Mouse (Mus musculus) liver, embryonic 14.5 days (tissue): ENCODE measurements at regions not wholly inside any gene's neighbourhood (a gene's known extent, or its start where the extent isn't known, plus 50 kb on each side); places are given as distances from the start of the nearest gene placed in this dataset.

Experiments
- ATAC-seq: fragments of 200-750 bp; cut with Nextera tagmentation; 2 replicates; pipeline ENCODE4 v1.8.0; 2017; ENCODE audit warnings: moderate number of reproducible peaks, mild to moderate bottlenecking, moderate library complexity; ENCODE audit not compliant: insufficient read depth
- DNase-seq, 3 experiments: peaks; one replicate each; pipeline ENCODE4 v3.0.0-alpha.2; 2012 to 2013; ENCODE audit warnings: low read depth in 3 of 3, low spot score in 3 of 3
- H3K27ac ChIP-seq: fragments of 300-500 bp; sonication (generic); 2 replicates; pipeline ENCODE4 v1.5.1; 2014; ENCODE audit warnings: moderate library complexity, mild to moderate bottlenecking, control low read depth, inconsistent platforms
- H3K27me3 ChIP-seq: fragments of 300-500 bp; sonication (generic); 2 replicates; pipeline ENCODE4 v1.6.1; 2014; ENCODE audit warnings: mild to moderate bottlenecking, low read length, moderate library complexity; ENCODE audit not compliant: control insufficient read depth, insufficient read depth
- H3K36me3 ChIP-seq: fragments of 300-500 bp; sonication (generic); replicated peaks from 2 replicates; pipeline ENCODE4 v1.6.1; 2014; ENCODE audit warnings: low read depth; ENCODE audit not compliant: control insufficient read depth, insufficient read depth
- H3K4me1 ChIP-seq, 2 experiments: fragments of 200-500 bp in 1 of 2; fragments of 300-500 bp in 1 of 2; sonication (generic) in 1 of 2; replicated peaks; 2 replicates each; pipeline ENCODE4 v1.6.1; 2012 to 2014; ENCODE audit warnings: antibody characterized with exemption in 1 of 2, inconsistent platforms in 1 of 2, low read length in 1 of 2; ENCODE audit not compliant: control insufficient read depth in 2 of 2, insufficient read depth in 2 of 2
- H3K4me2 ChIP-seq: fragments of 300-500 bp; sonication (generic); 2 replicates; pipeline ENCODE4 v1.6.1; 2014; ENCODE audit warnings: low read depth, mild to moderate bottlenecking, control low read depth, moderate library complexity
- H3K4me3 ChIP-seq, 2 experiments: fragments of 200-500 bp in 1 of 2; fragments of 300-500 bp in 1 of 2; sonication (generic) in 1 of 2; 2 replicates each; pipeline ENCODE4 v1.5.1; 2012 to 2014; ENCODE audit warnings: low read depth in 2 of 2, low read length in 2 of 2, mild to moderate bottlenecking in 2 of 2, control low read depth in 1 of 2, inconsistent platforms in 1 of 2, moderate library complexity in 1 of 2; ENCODE audit not compliant: insufficient read depth in 1 of 2
- H3K9ac ChIP-seq: fragments of 300-500 bp; sonication (generic); replicated peaks from 2 replicates; pipeline ENCODE4 v1.6.1; 2014; ENCODE audit warnings: mild to moderate bottlenecking, control low read depth, moderate library complexity
- H3K9me3 ChIP-seq: fragments of 300-500 bp; sonication (generic); 2 replicates; pipeline ENCODE4 v1.6.1; 2016; ENCODE audit warnings: low read length, mixed read lengths; ENCODE audit not compliant: control insufficient read depth
- CTCF ChIP-seq: IDR thresholded peaks from 2 replicates; pipeline ENCODE4 v1.5.1; 2016; ENCODE audit warnings: antibody characterized with exemption, low read depth, control low read depth
- EP300 ChIP-seq: IDR thresholded peaks from 2 replicates; pipeline ENCODE4 v1.6.1; 2016; ENCODE audit warnings: antibody characterized with exemption, low read depth
- WGBS: fragments of 180-500 bp; shearing (Covaris S2); extraction: QIAGEN DNeasy Blood & Tissue Kit; methylation state at CpG from one replicate; pipeline ENCODE4 v1.1.7; 2014; ENCODE audit not compliant: insufficient replicate concordance; 5-methylcytosine and 5-hydroxymethylcytosine counted together

GRCm38 (mm10) chr4:105632581-105633358 lies 156.9 kb upstream of the Gm12728 start:
- 49% methylated on average over 7 of the region's 7 CpGs for WGBS

GRCm38 (mm10) chr4:105633789-105634188 lies 155.9 kb upstream of the Gm12728 start:
- Histone ChIP-seq H3K4me3 (no peak overlapping the region), H3K27me3 (no peaks in the 10 kb centered on the region), H3K27ac (no peak overlapping the region), H3K4me1 (0 out of 4 replicates have a peak, but pooled peaks cover 0 to 1% of the 10 kb centered on the region in 2 experiments), H3K9ac (no peak overlapping the region), H3K4me2 (no peak overlapping the region), H3K9me3 (no peaks in the 10 kb centered on the region), H3K36me3 (no peaks in the 10 kb centered on the region)
- TF ChIP-seq EP300: no peak
- TF ChIP-seq CTCF: no peak
- DNase-seq: no peak
- ATAC-seq: no peak
- WGBS: 81% methylated on average over 3 of the region's 3 CpGs

More at GRCm38 (mm10) chr4:105632581-105633358, 156.9 kb upstream of the Gm12728 start:
- no peaks in the 10 kb centered on the region for H3K36me3 ChIP-seq
- H3K27me3 ChIP-seq: no peaks in the 10 kb centered on the region
- DNase-seq (no peak), ATAC-seq (no peak)
- H3K27ac ChIP-seq: no peak overlapping the region
- H3K4me1 ChIP-seq: 0 out of 4 replicates have a peak, but pooled peaks cover 0 to 1% of the 10 kb centered on the region in 2 experiments
- H3K4me2 ChIP-seq: no peak overlapping the region
- H3K9ac ChIP-seq: no peak overlapping the region
- no peak overlapping the region for H3K4me3 ChIP-seq
- TF ChIP-seq CTCF (no peak), EP300 (no peak)
- no peaks in the 10 kb centered on the region for H3K9me3 ChIP-seq

- no peak for TF ChIP-seq EP300
- TF ChIP-seq CTCF: no peak
These were observed 148.9 kb upstream of the Gm12728 start for GRCm38 (mm10) chr4:105640793-105641192.

DNA sequence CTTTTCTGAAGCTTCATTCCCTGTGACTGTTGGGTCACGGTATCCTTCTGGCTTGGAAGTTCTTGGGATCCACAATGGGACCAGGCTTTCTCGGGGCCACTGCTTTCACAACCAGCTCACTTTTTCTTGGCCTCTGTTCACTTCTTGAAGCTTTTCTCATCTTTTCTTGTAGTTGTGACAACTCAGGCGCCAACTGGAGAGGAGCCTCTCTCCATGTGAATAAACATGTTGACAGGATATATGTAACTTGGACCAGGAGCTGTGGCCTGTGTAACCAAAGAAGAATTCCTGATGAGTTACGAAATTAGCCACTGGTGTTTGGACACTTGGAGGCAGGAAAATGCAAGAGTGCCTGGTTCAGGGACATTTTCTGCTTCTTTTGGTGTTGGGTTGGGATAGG lies 148.1 kb upstream of the Gm12728 start:
- WGBS: 61% methylated on average over 4 of the region's 4 CpGs
- Histone ChIP-seq H3K27me3 (no peaks in the 10 kb centered on the region), H3K9me3 (no peaks in the 10 kb centered on the region), H3K36me3 (no peaks in the 10 kb centered on the region), H3K4me3 (no peak overlapping the region), H3K4me2 (no peak overlapping the region), H3K9ac (no peak overlapping the region), H3K27ac (no peak overlapping the region), H3K4me1 (no peaks in the 10 kb centered on the region)
- ATAC-seq (no peak), DNase-seq (no peak)
- no peak for TF ChIP-seq CTCF
- no peak for TF ChIP-seq EP300

More at GRCm38 (mm10) chr4:105640793-105641192, 148.9 kb upstream of the Gm12728 start:
- H3K9ac ChIP-seq: no peak overlapping the region
- H3K4me2 ChIP-seq: no peak overlapping the region
- no peaks in the 10 kb centered on the region for H3K27me3 ChIP-seq
- H3K4me1 ChIP-seq: no peaks in the 10 kb centered on the region
- H3K27ac ChIP-seq: no peak overlapping the region
- DNase-seq (peak; percentile 3 to 28 (median 22)), ATAC-seq (no peak)
- WGBS: 45% methylated on average over 4 of the region's 4 CpGs
- H3K9me3 ChIP-seq: no peaks in the 10 kb centered on the region
- H3K4me3 ChIP-seq: no peak overlapping the region
- no peaks in the 10 kb centered on the region for H3K36me3 ChIP-seq

- Histone ChIP-seq H3K4me2 (no peak overlapping the region), H3K27ac (no peak overlapping the region), H3K4me3 (no peak overlapping the region), H3K9ac (no peak overlapping the region), H3K36me3 (no peaks in the 10 kb centered on the region), H3K9me3 (no peaks in the 10 kb centered on the region), H3K4me1 (no peaks in the 10 kb centered on the region), H3K27me3 (no peaks in the 10 kb centered on the region)
- no peak for DNase-seq
- ATAC-seq: no peak
- TF ChIP-seq CTCF: no peak
- no peak for TF ChIP-seq EP300
- 51% methylated on average over 7 of the region's 7 CpGs for WGBS
These were observed 140.7 kb upstream of the Gm12728 start for GRCm38 (mm10) chr4:105648820-105649446.
